Mouse (Mus musculus) adrenal gland, postnatal 10 days (tissue): Measurements from ENCODE around the gene Nbea. TPM values are rescaled to one million over a fixed set of nuclear protein-coding genes. Genes with fewer than 3 reads are reported as not detected.
A peak's percentile ranks its signal among the peaks of the same experiment; 100 is the strongest.

Experiments
- DNase-seq: peaks from one replicate; pipeline ENCODE4 v3.0.0; 2021; ENCODE audit warnings: mixed read lengths
- total RNA-seq, 2 experiments: library from RNA; stranded (reverse); gene quantifications; 2 replicates each; pipeline ENCODE4 v1.2.3; 2021

Gene Nbea
- total RNA-seq, 2 experiments from 2014 or later: 15.1 to 22.7 TPM

DNA sequence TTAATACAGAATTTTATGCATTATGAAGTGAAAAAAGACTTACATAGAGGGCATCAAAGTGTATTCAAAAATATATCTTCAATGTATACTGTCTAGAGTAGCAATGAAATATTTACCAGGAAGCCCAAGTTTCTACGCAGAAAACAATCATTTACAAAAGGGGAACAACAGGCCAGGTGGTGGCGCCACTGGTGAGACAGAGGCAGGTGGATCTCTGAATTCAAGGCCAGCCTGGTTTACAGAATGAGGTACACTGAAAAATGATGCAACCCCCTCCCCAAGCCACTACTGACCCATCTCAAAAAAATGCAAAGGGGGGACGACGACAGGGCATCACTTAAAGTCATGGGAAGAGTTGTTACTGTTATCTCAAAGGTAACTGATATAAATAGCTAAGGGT is 430.9 kb downstream of the Nbea start:
- no peak for DNase-seq

DNA sequence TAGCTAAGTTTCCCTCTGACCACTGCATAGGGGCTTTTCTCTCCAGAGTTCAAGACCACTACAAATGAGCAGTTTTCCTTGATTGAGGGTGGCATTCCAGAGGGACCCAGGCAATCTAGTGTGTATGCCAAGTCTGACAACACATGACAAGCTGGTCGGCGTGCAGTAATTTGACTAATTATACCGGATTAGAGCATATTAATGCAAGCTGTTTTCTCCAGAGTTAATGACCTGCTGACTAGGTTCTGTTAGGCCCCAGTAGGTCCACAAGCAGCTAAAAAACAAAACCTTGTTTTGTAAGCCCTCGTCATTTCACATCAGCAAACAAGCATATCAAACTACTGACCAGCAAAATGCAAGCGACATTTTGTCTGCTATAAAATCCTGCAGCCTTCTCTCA is 432.1 kb downstream of the Nbea start:
- no peak for DNase-seq

DNA sequence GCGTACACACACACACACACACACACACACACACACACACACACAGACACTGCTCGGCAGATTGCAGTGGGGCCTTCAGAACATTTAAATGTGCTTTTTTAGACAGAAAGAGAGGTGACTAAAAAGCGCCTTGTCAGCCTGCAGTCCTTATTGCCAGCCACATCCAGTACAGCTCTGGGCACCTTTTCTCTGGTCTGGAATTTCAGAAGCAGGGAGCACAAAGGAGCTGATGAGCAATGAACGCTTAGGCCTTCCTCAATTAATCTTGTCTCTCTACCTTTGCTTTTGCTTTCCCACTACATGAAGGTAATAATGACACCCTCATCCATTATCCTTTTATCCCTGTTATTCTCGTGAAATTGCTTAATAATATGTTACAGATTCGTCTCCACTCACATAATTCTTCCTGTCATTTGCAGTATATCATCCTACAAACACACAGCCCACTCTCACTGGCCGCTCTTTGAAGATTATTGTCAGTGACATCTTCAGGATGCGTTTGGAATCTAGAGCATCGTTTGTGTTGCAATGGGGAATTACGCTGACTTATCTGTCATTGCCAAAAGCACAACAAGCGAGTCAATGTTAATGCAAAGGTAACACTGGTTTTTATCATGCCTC is 432.9 kb downstream of the Nbea start:
- DNase-seq: no peak

DNA sequence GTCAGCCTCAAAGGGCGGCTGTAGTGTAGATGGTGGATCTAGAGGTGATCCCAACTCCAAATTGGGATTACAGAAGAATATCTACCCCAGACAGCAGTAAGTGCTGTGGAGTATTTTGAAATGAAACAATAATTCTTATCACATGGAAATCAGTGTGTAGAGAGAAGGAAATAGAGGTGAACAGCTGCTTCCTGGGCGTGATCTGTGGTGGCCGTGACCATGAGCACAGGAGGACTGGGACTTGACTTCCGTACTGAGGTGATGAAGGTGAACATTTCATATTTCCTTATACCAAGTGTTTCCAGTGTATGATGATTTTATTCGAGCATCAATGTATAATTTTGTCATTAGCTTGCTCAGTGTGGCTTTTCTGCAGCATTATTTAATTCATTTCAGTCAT is 439.6 kb downstream of the Nbea start:
- DNase-seq: no peak

DNA sequence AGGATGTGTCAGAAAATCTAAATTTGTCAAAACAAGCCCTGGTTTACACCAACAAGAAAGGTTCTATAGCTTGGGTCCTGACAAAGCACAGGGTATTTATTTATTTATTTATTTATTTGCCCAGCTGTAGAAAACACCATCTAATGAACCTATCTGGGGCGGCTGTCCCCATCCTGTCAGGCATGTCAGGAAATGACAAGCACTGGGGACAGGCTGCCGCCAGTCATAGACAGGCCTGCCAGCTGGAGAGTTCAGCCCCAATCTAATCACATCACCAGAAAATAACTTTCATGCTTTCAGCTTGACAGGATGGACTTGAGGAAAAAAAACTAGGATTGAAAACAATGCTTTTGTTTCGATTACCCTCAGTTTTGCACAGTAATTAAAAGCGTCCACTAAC is 440.8 kb downstream of the Nbea start:
- DNase-seq: no peak

DNA sequence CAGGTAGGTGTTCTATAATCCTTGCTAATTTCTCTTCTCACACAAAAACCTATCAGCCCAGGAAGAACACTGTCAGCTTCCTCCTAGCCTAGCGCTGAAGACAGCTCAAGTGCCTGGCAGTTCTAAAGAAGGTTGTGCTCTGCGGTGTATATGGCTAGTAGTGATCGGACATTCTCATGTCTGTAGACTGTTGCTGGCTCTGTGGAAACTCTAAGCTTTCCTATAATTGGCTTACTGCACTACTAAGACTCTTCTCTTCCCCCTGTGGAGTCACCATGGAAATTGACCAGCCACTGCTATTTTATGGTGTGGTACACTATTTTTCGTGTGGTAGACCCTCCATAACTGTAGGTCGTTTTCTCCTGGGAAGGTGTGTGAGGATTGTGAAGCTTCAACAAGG is 441.3 kb downstream of the Nbea start:
- DNase-seq: no peak

DNA sequence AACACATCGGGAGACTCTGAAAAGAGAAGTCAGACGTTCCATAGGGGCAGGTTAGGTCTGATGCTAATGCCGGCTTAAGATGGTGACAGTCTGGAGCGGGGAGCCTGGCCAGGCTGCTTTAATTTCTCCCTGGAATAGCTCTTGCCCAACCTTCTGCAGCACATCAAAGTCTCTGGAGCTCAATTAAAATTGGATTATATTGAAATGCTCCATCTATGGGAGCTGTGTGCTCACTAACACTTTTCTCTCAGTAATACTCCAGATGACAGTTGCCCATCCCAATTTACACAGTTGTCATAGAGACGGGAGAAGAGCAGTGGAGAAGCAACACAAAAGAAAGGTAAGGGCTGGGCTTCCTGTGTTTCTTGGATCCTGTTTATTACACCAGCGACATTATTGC is 442.1 kb downstream of the Nbea start:
- DNase-seq: no peak

DNA sequence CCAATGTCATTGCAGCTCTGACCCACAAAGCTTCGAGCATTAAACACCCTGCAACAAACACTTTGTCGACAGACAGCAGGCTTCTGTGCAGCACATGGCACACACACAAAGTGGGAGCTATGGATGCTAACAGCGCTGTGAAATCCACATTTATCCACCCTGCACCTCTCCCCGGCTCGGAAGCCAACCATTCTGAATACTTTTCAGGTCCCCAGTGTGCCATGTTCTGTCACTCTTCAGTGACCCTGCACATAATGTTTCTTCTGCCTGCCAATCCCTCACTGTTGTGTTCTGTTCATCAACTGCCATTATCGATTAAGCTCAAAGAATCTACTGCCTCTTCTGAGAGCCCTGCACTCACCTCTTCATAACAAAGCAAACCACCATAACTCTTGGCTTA is 449.8 kb downstream of the Nbea start:
- DNase-seq: no peak

DNA sequence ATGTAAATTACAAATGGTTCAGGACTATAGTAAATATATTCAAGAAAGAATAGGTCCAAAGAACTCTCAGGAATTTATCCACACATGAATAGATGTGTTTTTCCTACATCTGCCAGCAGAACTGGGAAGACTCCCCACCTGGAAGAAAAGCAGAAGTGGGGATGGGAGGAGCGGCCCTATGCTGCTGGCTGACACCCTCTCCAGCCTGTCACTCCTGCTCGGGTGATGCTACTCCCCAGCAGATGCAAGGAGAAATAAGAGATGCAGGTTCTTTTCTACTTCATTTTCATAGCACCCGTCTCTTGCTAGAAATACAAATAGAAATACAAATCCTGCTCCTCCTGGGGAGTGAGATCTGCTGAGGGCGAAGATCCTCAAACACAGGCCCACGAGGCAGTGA is 453.0 kb downstream of the Nbea start:
- no peak for DNase-seq

DNA sequence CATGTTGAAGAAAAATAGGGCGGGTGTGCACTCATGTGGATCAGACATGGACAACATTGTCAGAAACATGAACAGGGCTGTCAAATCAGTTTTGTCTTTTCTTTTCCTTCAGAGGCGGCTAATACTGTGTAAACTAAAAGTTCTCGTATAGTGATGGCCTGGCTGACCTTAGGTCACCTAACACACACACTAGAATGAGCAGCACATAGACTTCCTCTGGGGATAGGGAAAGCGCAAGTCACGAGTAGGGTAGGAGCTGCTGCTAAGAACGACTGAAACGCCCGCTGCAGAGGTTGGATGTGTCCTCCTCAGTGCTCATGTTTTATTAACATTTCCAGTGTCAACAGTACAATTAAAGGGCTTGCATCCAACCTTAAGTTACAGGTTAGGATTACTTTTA is 453.4 kb downstream of the Nbea start:
- DNase-seq: no peak

DNA sequence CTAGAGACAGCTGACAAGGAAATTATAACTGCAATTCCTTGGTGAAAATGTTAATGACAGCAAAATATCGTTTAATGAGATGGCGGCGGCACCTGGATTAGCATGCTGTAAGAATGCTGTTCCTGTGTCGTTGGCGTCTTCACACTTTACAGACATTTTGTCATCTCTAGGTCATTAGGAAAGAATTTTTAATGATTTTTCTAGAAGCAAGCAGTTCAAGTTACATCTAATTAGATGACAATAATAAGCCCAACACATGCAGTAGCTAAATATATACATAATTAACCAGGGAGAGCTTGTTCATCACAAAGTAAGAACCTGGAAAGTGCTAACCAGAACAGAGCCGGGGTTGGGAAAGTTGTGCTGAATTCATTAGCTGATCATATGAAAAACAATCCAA is 469.2 kb downstream of the Nbea start:
- DNase-seq: no peak

DNA sequence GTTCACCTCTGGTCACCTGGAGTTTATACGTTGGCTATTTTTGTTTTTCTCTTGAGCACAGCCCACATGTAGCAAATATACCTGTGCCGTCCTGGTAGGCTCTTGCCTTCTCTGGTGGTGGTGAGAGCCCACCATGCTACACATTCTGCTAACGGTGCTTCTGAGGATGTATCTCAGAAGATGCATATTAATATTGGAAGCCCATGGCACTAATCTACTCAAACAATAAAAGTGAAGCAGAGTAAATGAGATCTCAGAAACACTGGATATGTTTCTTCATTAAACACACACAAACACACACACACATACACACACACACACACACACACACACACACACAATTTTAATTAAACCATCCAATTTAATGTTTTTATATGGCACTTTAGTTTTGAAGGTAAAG is 469.6 kb downstream of the Nbea start:
- DNase-seq: no peak

DNA sequence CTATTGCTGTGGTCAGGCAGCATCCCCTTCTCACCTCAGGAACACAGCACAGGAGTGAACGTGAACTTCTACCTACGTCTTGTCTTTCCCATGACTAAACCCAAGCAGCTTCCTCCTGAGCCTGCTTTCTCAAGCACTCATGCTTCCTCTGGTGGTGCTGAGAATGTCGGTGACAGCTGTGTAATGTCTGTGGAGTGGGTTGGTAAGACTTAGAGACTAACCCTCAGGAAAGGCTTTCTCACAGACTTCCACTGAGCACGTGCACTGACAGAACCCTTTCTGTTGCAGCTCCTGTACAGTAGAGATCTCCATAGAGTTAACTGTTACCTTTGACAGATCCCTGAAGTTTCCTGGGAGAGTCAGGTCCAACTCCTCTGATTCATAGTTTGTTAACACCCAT is 473.2 kb downstream of the Nbea start:
- no peak for DNase-seq

DNA sequence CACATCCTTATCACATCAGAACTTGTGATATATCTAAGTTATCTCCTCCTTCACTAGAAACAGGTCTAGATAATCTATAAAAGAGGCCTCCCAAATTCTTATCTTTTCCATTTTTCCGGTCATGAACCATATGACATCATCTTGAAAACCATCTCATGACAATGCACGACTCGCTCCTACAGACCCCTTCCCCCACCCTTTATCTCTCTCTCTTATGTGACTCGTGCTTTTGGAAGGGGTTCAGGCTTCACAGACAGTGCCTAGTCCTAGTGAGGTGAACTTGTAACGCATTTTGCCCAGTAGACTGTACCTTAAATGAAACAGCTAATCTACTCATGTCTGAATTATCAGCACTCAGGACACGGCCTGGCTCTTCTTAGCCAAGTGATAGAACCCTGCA is 481.9 kb downstream of the Nbea start:
- DNase-seq: no peak

DNA sequence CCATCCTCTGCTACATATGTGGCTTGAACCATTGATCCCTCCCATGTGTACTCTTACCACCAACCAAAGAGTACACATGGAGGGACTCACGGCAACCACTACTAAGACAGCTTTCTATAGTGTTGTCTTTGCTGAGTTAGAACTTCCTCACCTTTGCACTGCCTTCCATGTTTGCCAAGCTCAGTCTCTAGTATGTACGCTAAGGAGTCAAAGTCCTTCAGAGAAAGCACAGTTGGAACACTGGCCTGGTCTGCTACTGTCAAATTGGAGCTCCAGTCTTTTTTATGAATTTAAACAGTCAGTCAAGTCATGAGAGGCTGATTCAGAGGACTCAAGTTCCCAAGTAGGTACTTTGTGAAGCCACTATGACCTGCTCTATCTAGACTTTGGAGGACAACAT is 486.3 kb downstream of the Nbea start:
- no peak for DNase-seq

DNA sequence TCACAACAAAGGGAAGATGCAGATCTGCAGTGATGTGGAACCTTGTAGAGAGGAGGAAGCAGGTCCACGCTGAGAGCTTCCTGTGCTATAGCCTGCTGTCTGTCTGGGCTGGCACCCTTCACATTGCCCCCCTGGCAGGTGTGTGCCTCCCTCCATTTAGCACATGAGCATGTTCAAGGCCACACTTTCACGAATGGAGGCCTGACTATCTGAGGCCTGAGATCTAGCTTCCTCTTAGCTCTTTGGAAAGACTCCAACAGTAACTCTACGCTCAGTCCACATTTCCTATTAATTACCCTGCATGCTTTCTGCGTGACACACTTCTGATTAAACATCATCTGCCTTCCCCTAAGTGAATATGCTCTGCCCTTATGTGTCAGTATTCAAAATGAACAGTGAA is 490.4 kb downstream of the Nbea start:
- DNase-seq: no peak

DNA sequence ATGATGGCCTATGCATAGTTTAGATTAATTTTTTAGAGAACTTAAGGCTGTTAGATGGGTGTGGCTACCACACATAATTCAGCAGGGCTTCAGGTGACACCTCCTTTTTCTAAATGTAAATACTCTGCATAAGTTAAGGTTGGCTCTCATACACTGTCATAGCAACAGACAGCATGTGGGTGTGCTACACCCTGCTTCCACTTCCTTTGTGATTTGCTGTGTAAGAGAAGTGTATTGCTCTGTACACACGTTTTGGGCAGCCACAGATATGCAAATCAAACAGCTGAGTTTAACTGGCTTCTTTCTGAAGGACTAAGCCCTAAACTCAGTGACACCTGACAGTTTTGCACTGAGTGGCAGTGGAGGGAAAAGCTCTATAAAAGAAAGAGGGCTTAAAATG is 495.4 kb downstream of the Nbea start:
- DNase-seq: no peak

DNA sequence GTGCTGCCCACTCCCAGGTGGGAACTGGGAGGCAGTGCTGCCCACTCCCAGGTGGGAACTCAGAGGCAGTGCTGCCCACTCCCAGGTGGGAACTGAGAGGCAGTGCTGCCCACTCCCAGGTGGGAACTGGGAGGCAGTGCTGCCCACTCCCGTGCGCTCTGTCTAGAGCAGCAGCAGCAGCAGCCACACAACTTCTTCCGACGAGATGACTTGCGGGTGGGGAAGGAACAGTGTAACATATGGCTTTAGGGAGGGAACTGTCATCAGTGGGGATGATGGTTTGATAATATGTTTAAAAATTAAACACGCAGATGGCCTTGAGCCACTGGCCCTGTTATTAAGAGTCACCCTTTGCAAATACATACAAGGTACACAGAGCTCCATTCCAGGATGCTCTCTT is 496.5 kb downstream of the Nbea start:
- no peak for DNase-seq

DNA sequence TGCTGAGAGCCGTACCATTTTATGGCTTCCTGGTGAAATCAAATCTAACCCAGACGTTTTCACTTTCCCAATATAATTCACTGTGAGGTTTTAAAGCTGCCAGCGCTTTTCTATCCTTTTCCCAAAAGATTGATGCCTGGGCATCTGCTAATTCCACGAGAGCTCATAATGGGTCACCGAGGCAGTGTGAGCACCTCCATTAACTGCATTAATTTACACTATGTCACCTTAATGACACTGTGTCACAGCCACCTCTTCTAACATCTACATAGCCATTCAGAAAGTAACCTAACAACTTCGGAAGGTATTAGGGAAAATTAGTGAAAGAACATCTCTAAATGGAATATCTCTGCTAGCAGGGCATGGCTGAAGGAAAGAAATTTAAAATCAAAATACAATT is 497.9 kb downstream of the Nbea start:
- no peak for DNase-seq

DNA sequence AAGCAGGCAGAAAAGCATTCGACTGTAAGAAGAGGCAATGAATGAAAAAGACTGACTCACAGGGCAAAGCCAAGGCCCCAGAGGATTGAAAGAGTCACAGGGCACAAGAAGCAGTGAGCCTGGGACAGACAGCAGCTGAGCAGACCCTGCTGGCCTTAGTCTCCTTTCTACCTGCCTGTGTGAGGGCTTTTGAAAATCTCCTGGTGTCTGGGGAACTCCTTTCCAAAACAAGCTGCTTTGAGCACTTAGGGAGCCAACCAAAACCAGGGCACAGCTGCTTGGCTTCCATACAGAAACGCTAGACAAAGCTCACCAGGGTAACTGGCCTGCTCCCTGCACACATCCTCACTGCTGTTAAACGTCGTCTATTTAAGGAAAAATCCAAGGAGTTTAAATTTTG is 498.6 kb downstream of the Nbea start:
- DNase-seq: peak; percentile 4

DNA sequence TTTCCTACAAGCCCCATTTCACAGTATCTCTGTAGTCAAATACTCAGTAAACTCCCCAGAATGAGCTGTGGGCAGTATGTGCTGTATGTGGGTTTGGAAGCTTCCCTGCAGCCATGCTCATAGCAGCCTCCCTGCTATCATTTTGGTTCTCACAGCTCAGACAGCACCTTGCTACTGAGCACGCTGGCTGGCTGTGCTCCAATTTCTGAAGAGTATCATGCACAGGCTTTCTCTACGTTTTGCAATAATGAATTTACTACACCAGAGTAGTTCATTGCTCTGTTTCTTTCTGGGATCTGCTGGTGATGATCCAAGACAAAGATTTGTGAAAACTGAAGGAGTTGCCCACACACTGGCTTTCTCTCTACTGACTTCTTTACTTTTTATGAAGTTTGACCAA is 505.8 kb downstream of the Nbea start:
- no peak for DNase-seq

DNA sequence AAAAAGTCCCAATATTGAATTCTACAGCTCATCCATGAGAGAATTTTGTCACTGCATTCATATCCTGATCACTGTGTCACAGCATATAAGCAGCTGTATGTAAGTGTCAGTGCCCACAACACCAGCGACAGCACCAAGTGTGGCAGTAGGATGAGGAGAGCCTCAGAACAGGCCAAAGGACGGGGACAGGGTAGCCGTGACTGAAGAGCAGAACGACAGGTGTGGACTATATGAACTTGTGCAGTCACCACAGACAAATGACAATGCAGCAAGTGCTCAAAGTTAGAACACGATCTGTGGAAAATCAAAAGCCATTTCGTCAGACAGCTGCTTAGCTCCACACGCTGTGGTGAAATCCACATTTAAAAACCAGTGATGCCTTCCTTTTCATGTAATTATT is 509.3 kb downstream of the Nbea start:
- no peak for DNase-seq

DNA sequence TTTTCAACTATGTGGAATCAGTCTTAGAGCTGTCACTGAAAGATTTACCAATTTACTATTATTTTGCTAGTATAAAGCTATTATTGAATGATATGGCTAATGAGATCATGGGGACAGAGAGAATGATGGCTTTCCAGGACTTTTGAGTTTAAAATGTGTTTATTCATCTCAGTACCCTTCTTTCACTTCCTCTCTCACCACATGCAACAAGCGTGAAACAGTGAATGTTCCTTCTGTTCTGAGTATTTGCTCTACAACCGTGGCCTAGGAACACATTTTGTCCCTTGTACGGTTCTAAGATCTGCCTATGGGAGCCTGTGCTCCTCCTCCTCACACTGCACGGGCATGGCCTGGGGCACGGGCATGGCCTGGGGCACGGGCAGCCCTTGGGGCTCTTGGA is 516.5 kb downstream of the Nbea start:
- no peak for DNase-seq

DNA sequence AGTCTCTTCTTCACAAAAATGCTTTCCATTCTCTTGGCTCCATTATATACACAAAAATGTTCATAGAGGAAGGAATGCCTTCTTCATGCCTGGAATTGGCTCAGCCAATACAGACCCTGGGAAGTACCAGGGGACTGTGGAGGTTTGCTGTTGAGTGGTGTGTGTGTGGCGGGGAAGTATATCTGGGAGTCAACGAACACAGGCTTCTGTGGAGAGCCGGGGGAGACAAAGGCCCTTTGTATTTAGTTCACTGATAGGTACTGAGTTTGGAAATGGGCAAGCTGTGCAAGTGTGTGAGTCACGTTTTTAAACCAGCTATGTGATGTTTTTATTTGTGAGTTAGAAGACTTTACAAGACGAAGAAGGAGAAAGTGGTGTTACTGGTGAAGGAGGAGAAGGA is 517.6 kb downstream of the Nbea start:
- DNase-seq: no peak

DNA sequence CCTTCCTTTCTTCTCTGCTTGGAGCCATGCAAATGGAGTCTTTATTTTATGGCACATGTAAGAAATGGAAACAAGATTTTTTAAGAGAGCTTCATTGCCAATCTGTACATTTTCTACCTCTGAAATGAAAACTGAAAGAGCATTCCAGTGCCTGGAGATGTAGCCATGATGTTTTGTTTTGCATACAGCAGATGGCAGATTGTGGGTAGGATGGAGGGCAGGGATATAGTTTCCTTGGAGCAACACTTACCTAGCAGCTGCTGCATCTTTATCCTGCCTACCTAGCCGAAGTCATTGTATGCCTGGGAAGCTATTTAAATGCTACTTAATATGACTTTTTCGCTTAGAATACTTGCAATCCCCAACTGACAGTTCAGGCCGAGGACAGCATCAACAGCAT is 518.8 kb downstream of the Nbea start:
- DNase-seq: no peak
